Mouse (Mus musculus) activated CD4-positive, CD25-positive, alpha-beta regulatory T cell, adult 4 months (primary cell): Measurements from ENCODE around the gene Rsbn1l. TPM values are rescaled to one million over a fixed set of nuclear protein-coding genes. Genes with fewer than 3 reads are reported as not detected.

Experiments
- polyA plus RNA-seq, 2 experiments: library from polyadenylated mRNA; unstranded; fragments of 100-300 nt; shearing (Covaris generic); gene quantifications; one replicate each; pipeline ENCODE4 v1.2.1; 2017

The Rsbn1l gene
- polyA plus RNA-seq, 2 experiments from 2014 or later = 27.9 to 38.5 TPM

Other genes with a start within 250 kb of the Rsbn1l start
- 10 to 100 TPM; 41.5 to 45.4 TPM for gene Phtf2, start 74.3 kb downstream of the Rsbn1l start, polyA plus RNA-seq
- gene Tmem60, start 74.2 kb downstream of the Rsbn1l start, polyA plus RNA-seq = 10 to 100 TPM; 50.2 to 53.9 TPM
- gene Ptpn12, start 99.5 kb upstream of the Rsbn1l start, polyA plus RNA-seq = 10 to 100 TPM; 10.7 to 11.1 TPM
- gene Gsap, start 229.9 kb upstream of the Rsbn1l start, polyA plus RNA-seq = 10 to 100 TPM; 36.6 to 38.8 TPM